Mouse (Mus musculus): ENCODE measurements around the gene Cbfb. TPM values are rescaled to one million over a fixed set of nuclear protein-coding genes. Genes with fewer than 3 reads are reported as not detected.

Gene Cbfb
- total and polyA plus RNA-seq, 3 experiments = 32.5 to 37.9 TPM; not detected in 1

- peak; percentile 50 for DNase-seq (ENCODE audit: low read depth, low spot score)
- peak overlapping the region; percentile 25; the same call in 1 of the 2 replicates for H3K27ac ChIP-seq (ENCODE audit: control insufficient read depth, low read depth, low read length)
- H3K36me3 ChIP-seq (ENCODE audit: control insufficient read depth in 1 of 2, insufficient read depth in 2 of 2, low read length in 2 of 2) = peaks cover 3 to 37% of the 10 kb centered on the region in 2 experiments; a peak in 3 of 4 replicates
- TF ChIP-seq EP300 (IDR thresholded peaks at IDR 0.05; ENCODE audit: low read depth in 1 of 2, low read length in 2 of 2) (peak; percentile 58 to 67; a peak in 3 of 4 replicates), MYB (IDR thresholded peaks at IDR 0.05; ENCODE audit: low read depth, low read length) (peak; percentile 54; the same call in 1 of the 2 replicates), POLR2A (IDR thresholded peaks at IDR 0.05; ENCODE audit: control insufficient read depth in 1 of 2, insufficient read depth in 1 of 2, low read depth in 1 of 2, low read length in 2 of 2, poor library complexity in 1 of 2) (no peak), MAFK (IDR thresholded peaks at IDR 0.05; ENCODE audit: borderline replicate concordance, low read depth, low read length) (peak; percentile 97), TAL1 (IDR thresholded peaks at IDR 0.05; ENCODE audit: low read length) (no peak), MYC (IDR thresholded peaks at IDR 0.05; ENCODE audit: low read depth, low read length) (no peak), MXI1 (IDR thresholded peaks at IDR 0.05; ENCODE audit: low read depth, low read length) (0 out of 2 replicates have a peak, but pooled peaks have one; percentile 3), SIN3A (IDR thresholded peaks at IDR 0.05; ENCODE audit: low read length) (no peak; the same call in 1 of the 2 replicates), ETS1 (IDR thresholded peaks at IDR 0.05; ENCODE audit: low read depth, low read length) (0 out of 2 replicates have a peak, but pooled peaks have one; percentile 27), E2F4 (IDR thresholded peaks at IDR 0.05; ENCODE audit: borderline replicate concordance, low read depth, low read length) (no peak), ZC3H11A (IDR thresholded peaks at IDR 0.05; ENCODE audit: low read depth, low read length) (no peak), KAT2A (conservative IDR thresholded peaks at IDR 0.05; ENCODE audit: low read depth, low read length) (no peak), TCF12 (IDR thresholded peaks at IDR 0.05; ENCODE audit: low read depth, low read length) (0 out of 2 replicates have a peak, but pooled peaks have one; percentile 26), NELFE (IDR thresholded peaks at IDR 0.05; ENCODE audit: low read depth, low read length) (no peak), POLR2AphosphoS5 (IDR thresholded peaks at IDR 0.05; ENCODE audit: borderline replicate concordance, low read depth, low read length) (no peak), GATA1 (IDR thresholded peaks at IDR 0.05; ENCODE audit: low read depth, low read length) (peak; percentile 72), ZKSCAN1 (IDR thresholded peaks at IDR 0.05; ENCODE audit: low read depth, low read length) (no peak), RCOR1 (IDR thresholded peaks at IDR 0.05; ENCODE audit: low read depth, low read length) (0 out of 2 replicates have a peak, but pooled peaks have one; percentile 21), ZMIZ1 (IDR thresholded peaks at IDR 0.05; ENCODE audit: low read depth, low read length) (no peak), NRF1 (IDR thresholded peaks at IDR 0.05; ENCODE audit: insufficient read depth, low read depth, low read length, poor library complexity, severe bottlenecking) (no peak), BHLHE40 (IDR thresholded peaks at IDR 0.05; ENCODE audit: borderline replicate concordance, low read depth, low read length) (no peak), MAX (IDR thresholded peaks at IDR 0.05; ENCODE audit: low read length) (no peak), MEF2A (IDR thresholded peaks at IDR 0.05; ENCODE audit: extremely low read depth, insufficient replicate concordance, low read depth, low read length, poor library complexity, severe bottlenecking) (no peak), TBP (IDR thresholded peaks at IDR 0.05; ENCODE audit: low read depth, low read length) (no peak), SMC3 (IDR thresholded peaks at IDR 0.05; ENCODE audit: low read depth, low read length) (no peak)
- H3K4me3 ChIP-seq (ENCODE audit: control insufficient read depth in 1 of 2, insufficient read depth in 1 of 2, low read depth in 2 of 2, low read length in 2 of 2) = no peak overlapping the region
- peaks cover 22 to 27% of the 10 kb centered on the region in 2 experiments for H3K4me1 ChIP-seq (ENCODE audit: control insufficient read depth in 1 of 2, insufficient read depth in 2 of 2, low read length in 2 of 2)
- no peaks in the 10 kb centered on the region; the same call in 1 of the 2 replicates for H3K79me2 ChIP-seq (ENCODE audit: control insufficient read depth, insufficient read depth, low read length, poor library complexity)
- no peaks in the 10 kb centered on the region for H3K27me3 ChIP-seq (ENCODE audit: control insufficient read depth in 1 of 2, insufficient read depth in 2 of 2, low read length in 2 of 2)
- no peak overlapping the region for H3K9ac ChIP-seq (ENCODE audit: control insufficient read depth, low read depth, low read length, poor library complexity, severe bottlenecking)
- H3K9me3 ChIP-seq (replicated peaks; ENCODE audit: insufficient read depth, low read length) = no peaks in the 10 kb centered on the region
Observed at GRCm38 (mm10) chr8:105207675-105208273, 37.3 kb downstream of the Cbfb start.

All from MEL (cell line).